ENCODE assay signal across 14 mouse cellular contexts in genomic region chr7:128245547-128245946, GRCm38 (mm10). TPM values are rescaled to one million over a fixed set of nuclear protein-coding genes. Genes with fewer than 3 reads are reported as not detected.
DNase-seq lines count a peak whose midpoint lies in the region; ATAC-seq lines count a peak whose summit lies in the region.
"Had no signal": no experiment of that assay in that cellular context is flagged by ENCODE, and none has a peak within 500 bp of the region (broad histone marks: within the 10 kb centered on the region; RNA-seq: fewer than 3 reads in every experiment).

No protein-coding gene starts in this region.

- WGBS in heart, embryonic 14.5 days: 84% methylated on average over 4 of the region's 4 CpGs
- 91% methylated on average over 4 of the region's 4 CpGs for WGBS in lung, embryonic 15.5 days
- 86% methylated on average over 4 of the region's 4 CpGs for WGBS in intestine, embryonic 15.5 days
- 89% methylated on average over 4 of the region's 4 CpGs for WGBS in stomach, embryonic 14.5 days

- peak overlapping the region; percentile 96 to 97 for H3K27ac ChIP-seq in heart, embryonic 14.5 days (replicated peaks in 1 of 2; ENCODE audit: control insufficient read depth in 1 of 2, insufficient read depth in 1 of 2, low read depth in 2 of 2, low read length in 2 of 2)
- H3K27ac ChIP-seq in lung, embryonic 15.5 days: peak overlapping the region; percentile 96
- H3K27ac ChIP-seq in intestine, embryonic 15.5 days: peak overlapping the region; percentile 88
- H3K27ac ChIP-seq in stomach, embryonic 14.5 days (ENCODE audit: low read length): peak overlapping the region; percentile 93; the same call in 1 of the 2 replicates
- H3K27ac ChIP-seq: forebrain, embryonic 13.5 days had no signal

- no peaks in the 10 kb centered on the region for H3K9me3 ChIP-seq in heart, embryonic 14.5 days (ENCODE audit: control insufficient read depth, low read length)
- H3K9me3 ChIP-seq in lung, embryonic 15.5 days: no peaks in the 10 kb centered on the region
- H3K9me3 ChIP-seq in intestine, embryonic 15.5 days: no peaks in the 10 kb centered on the region
- H3K9me3 ChIP-seq in stomach, embryonic 14.5 days (ENCODE audit: control insufficient read depth, low read depth, low read length): no peaks in the 10 kb centered on the region
- H3K9me3 ChIP-seq: forebrain, embryonic 13.5 days; midbrain, embryonic 10.5 days had no signal

- peaks cover 18 to 27% of the 10 kb centered on the region in 2 experiments for H3K4me1 ChIP-seq in heart, embryonic 14.5 days (ENCODE audit: control insufficient read depth in 2 of 2, insufficient read depth in 2 of 2, low read length in 2 of 2)
- peaks cover 34% of the 10 kb centered on the region for H3K4me1 ChIP-seq in lung, embryonic 15.5 days
- H3K4me1 ChIP-seq in intestine, embryonic 15.5 days (replicated peaks): peaks cover 21% of the 10 kb centered on the region
- H3K4me1 ChIP-seq in stomach, embryonic 14.5 days (ENCODE audit: control insufficient read depth, insufficient read depth, low read length): peaks cover 12% of the 10 kb centered on the region

- no peak for ATAC-seq in heart, embryonic 14.5 days (ENCODE audit: insufficient number of reproducible peaks, insufficient read depth, low FRiP score, low read depth)
- no peak for ATAC-seq in lung, embryonic 15.5 days (ENCODE audit: borderline replicate concordance, extremely low read depth, low FRiP score, low TSS enrichment)
- no peak for ATAC-seq in intestine, embryonic 15.5 days
- no peak for ATAC-seq in stomach, embryonic 14.5 days (ENCODE audit: insufficient number of reproducible peaks, insufficient read depth, low FRiP score, low read depth)
- ATAC-seq: forebrain, embryonic 13.5 days; liver, postnatal 0 days had no signal

- H3K36me3 ChIP-seq in heart, embryonic 14.5 days (ENCODE audit: control insufficient read depth, insufficient read depth, low read length): peaks cover 70% of the 10 kb centered on the region
- H3K36me3 ChIP-seq in lung, embryonic 15.5 days: peaks cover 51% of the 10 kb centered on the region
- H3K36me3 ChIP-seq in intestine, embryonic 15.5 days: peaks cover 26% of the 10 kb centered on the region
- H3K36me3 ChIP-seq in stomach, embryonic 14.5 days (ENCODE audit: control insufficient read depth, insufficient read depth, low read length): peaks cover 37% of the 10 kb centered on the region

- peak overlapping the region; percentile 80; the same call in 1 of the 2 replicates for H3K4me2 ChIP-seq in heart, embryonic 14.5 days (ENCODE audit: low read length)
- H3K4me2 ChIP-seq in lung, embryonic 15.5 days: no peak overlapping the region
- peak overlapping the region; percentile 62; the same call in 1 of the 2 replicates for H3K4me2 ChIP-seq in intestine, embryonic 15.5 days (replicated peaks)
- no peak overlapping the region for H3K4me2 ChIP-seq in stomach, embryonic 14.5 days (replicated peaks; ENCODE audit: low read depth, low read length)

- no peak overlapping the region for H3K4me3 ChIP-seq in heart, embryonic 14.5 days (ENCODE audit: control insufficient read depth in 1 of 2, insufficient read depth in 1 of 2, low read depth in 1 of 2, low read length in 2 of 2)
- no peak overlapping the region for H3K4me3 ChIP-seq in lung, embryonic 15.5 days
- H3K4me3 ChIP-seq in intestine, embryonic 15.5 days (replicated peaks): no peak overlapping the region
- H3K4me3 ChIP-seq in stomach, embryonic 14.5 days (ENCODE audit: low read depth, low read length): no peak overlapping the region

- peak overlapping the region; percentile 92; the same call in 1 of the 2 replicates for H3K9ac ChIP-seq in heart, embryonic 14.5 days (ENCODE audit: low read length)
- H3K9ac ChIP-seq in lung, embryonic 15.5 days: no peak overlapping the region
- no peak overlapping the region for H3K9ac ChIP-seq in intestine, embryonic 15.5 days
- no peak overlapping the region for H3K9ac ChIP-seq in stomach, embryonic 14.5 days (replicated peaks; ENCODE audit: low read depth, low read length)
- H3K9ac ChIP-seq: liver, postnatal 0 days had no signal

- no peak for DNase-seq in heart, adult 8-10 months (ENCODE audit: low spot score)
- DNase-seq in lung, postnatal 10 days: no peak
- DNase-seq in frontal cortex, postnatal 10 days (ENCODE audit: low spot score in 2 of 2): no peak
- DNase-seq: cerebellum, adult 9-11 months; gastrocnemius, postnatal 10 days; liver, postnatal 0 days had no signal

- no peaks in the 10 kb centered on the region for H3K27me3 ChIP-seq in heart, embryonic 14.5 days (ENCODE audit: control insufficient read depth, insufficient read depth, low read length)
- no peaks in the 10 kb centered on the region for H3K27me3 ChIP-seq in lung, embryonic 15.5 days
- H3K27me3 ChIP-seq in intestine, embryonic 15.5 days (replicated peaks): no peaks in the 10 kb centered on the region
- no peaks in the 10 kb centered on the region for H3K27me3 ChIP-seq in stomach, embryonic 14.5 days (ENCODE audit: control insufficient read depth, insufficient read depth, low read length)

RNA-seq across cellular contexts. Expression of gene Tgfb1i1, which starts 1.1 kb away (rescaled TPM):
- polyA plus RNA-seq in heart, embryonic 14.5 days (2014; fragmentation: Nextera tagmentation; extraction: Ambion mirVana): 147 and 153 TPM in 2 replicates
- 10 to 100 TPM; 13.5 to 15.7 (median 14.6) TPM for total RNA-seq in heart, adult 8-10 months (2022)
- polyA plus RNA-seq in lung, embryonic 15.5 days (2015; fragmentation: Nextera tagmentation; extraction: Ambion mirVana): 173 and 178 TPM in 2 replicates
- polyA plus RNA-seq in intestine, embryonic 15.5 days (2015; fragmentation: Nextera tagmentation; extraction: Ambion mirVana): 160 and 163 TPM in 2 replicates
- polyA plus RNA-seq in stomach, embryonic 14.5 days (2014; fragmentation: Nextera tagmentation; extraction: Ambion mirVana): 203 and 205 TPM in 2 replicates

RNA-seq across cellular contexts. Expression of gene 9130023H24Rik, which starts 7.7 kb away (rescaled TPM):
- polyA plus RNA-seq in heart, embryonic 14.5 days (2014; fragmentation: Nextera tagmentation; extraction: Ambion mirVana): 6.4 and 7.4 TPM in 2 replicates
- 1 to 10 TPM; 3.0 to 4.0 (median 3.6) TPM for total RNA-seq in heart, adult 8-10 months (2022)
- 8.2 and 9.1 TPM in 2 replicates for polyA plus RNA-seq in lung, embryonic 15.5 days (2015; fragmentation: Nextera tagmentation; extraction: Ambion mirVana)
- 5.7 and 6.1 TPM in 2 replicates for polyA plus RNA-seq in intestine, embryonic 15.5 days (2015; fragmentation: Nextera tagmentation; extraction: Ambion mirVana)
- 9.7 and 9.9 TPM in 2 replicates for polyA plus RNA-seq in stomach, embryonic 14.5 days (2014; fragmentation: Nextera tagmentation; extraction: Ambion mirVana)

RNA-seq across cellular contexts. Expression of gene Armc5, which starts 8.4 kb away (rescaled TPM):
- polyA plus RNA-seq in heart, embryonic 14.5 days (2014; fragmentation: Nextera tagmentation; extraction: Ambion mirVana): 8.2 and 8.5 TPM in 2 replicates
- total RNA-seq in heart, adult 8-10 months (2022): 10 to 100 TPM in 1 of 4 experiments, 1 to 10 TPM in 3; 7.0 to 10.5 (median 7.9) TPM
- polyA plus RNA-seq in lung, embryonic 15.5 days (2015; fragmentation: Nextera tagmentation; extraction: Ambion mirVana): 22.4 and 24.5 TPM in 2 replicates
- 17.4 and 17.6 TPM in 2 replicates for polyA plus RNA-seq in intestine, embryonic 15.5 days (2015; fragmentation: Nextera tagmentation; extraction: Ambion mirVana)
- 11.5 and 12.2 TPM in 2 replicates for polyA plus RNA-seq in stomach, embryonic 14.5 days (2014; fragmentation: Nextera tagmentation; extraction: Ambion mirVana)

RNA-seq across cellular contexts. Expression of gene Slc5a2, which starts 19.9 kb away (rescaled TPM):
- 0.22 and 0.36 TPM in 2 replicates for polyA plus RNA-seq in heart, embryonic 14.5 days (2014; fragmentation: Nextera tagmentation; extraction: Ambion mirVana)
- not detected for total RNA-seq in heart, adult 8-10 months (2022)
- polyA plus RNA-seq in lung, embryonic 15.5 days (2015; fragmentation: Nextera tagmentation; extraction: Ambion mirVana): 0.15 and 0.19 TPM in 2 replicates
- polyA plus RNA-seq in intestine, embryonic 15.5 days (2015; fragmentation: Nextera tagmentation; extraction: Ambion mirVana): 0.20 and 0.24 TPM in 2 replicates
- 1.00 and 2.5 TPM in 2 replicates for polyA plus RNA-seq in stomach, embryonic 14.5 days (2014; fragmentation: Nextera tagmentation; extraction: Ambion mirVana)
- total RNA-seq: gastrocnemius, postnatal 10 days; layer of hippocampus, adult 8-10 months; left cerebral cortex, postnatal 25 days had no signal
- polyA plus RNA-seq: forebrain, embryonic 13.5 days had no signal

RNA-seq across cellular contexts. Expression of gene Cox6a2, which starts 39.4 kb away (rescaled TPM):
- 917 and 1,008 TPM in 2 replicates for polyA plus RNA-seq in heart, embryonic 14.5 days (2014; fragmentation: Nextera tagmentation; extraction: Ambion mirVana)
- total RNA-seq in heart, adult 8-10 months (2022): 1,000 to 10,000 TPM; 2,334 to 3,880 (median 3,044) TPM
- 19.0 and 23.9 TPM in 2 replicates for polyA plus RNA-seq in lung, embryonic 15.5 days (2015; fragmentation: Nextera tagmentation; extraction: Ambion mirVana)
- 0.43 and 0.88 TPM in 2 replicates for polyA plus RNA-seq in intestine, embryonic 15.5 days (2015; fragmentation: Nextera tagmentation; extraction: Ambion mirVana)
- polyA plus RNA-seq in stomach, embryonic 14.5 days (2014; fragmentation: Nextera tagmentation; extraction: Ambion mirVana): 0.41 TPM in 1 of 2 replicates, not detected in the other
- polyA plus RNA-seq: forebrain, embryonic 13.5 days; midbrain, embryonic 10.5 days had no signal

Comparison
In these comparisons a context has a peak if more than half of its experiments do, and no peak if none do; other contexts are left out.
1. H3K4me2 ChIP-seq: peak in heart, embryonic 14.5 days (single experiment) and intestine, embryonic 15.5 days (single experiment); none in lung, embryonic 15.5 days (single experiment) and stomach, embryonic 14.5 days (single experiment).
2. Peak in every context shown above with its lines, with median percentiles within 50 percentile points of each other: H3K27ac ChIP-seq.